Mouse (Mus musculus): ENCODE data around the gene Insc.

DNA sequence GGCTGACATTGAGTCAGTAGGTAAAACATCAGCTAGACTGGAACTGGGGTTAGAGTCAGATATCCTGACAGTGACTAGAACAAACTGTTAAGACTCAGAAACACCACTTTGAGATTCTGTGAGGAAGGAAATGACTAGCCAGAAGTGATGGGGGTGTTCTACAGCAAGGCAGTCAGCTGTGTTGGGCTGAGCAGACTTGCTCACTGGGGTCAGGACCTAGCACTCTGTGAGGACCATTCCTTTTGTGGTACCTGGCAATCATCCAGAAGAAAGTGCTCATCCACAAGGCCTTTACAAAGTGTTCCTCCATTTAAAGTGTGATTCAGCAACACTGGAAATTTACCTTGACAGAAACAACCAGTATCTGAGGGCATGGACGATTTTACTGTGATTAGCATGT is 31.0 kb upstream of the Insc start:
- TF ChIP-seq EP300 (IDR thresholded peaks at IDR 0.05; ENCODE audit: low read depth) (no peak), CTCF (IDR thresholded peaks at IDR 0.05; ENCODE audit: low read depth) (no peak)
